Mouse (Mus musculus) cerebellum, adult 2 months (tissue): Measurements from ENCODE around the gene Tlr12. TPM values are rescaled to one million over a fixed set of nuclear protein-coding genes. Genes with fewer than 3 reads are reported as not detected.
"Not testable (repeated sequence)": the region's sequence is repeated elsewhere in the genome, so short reads cannot be mapped to it uniquely, and the experiment has no call there.

Source experiments
- DNase-seq, 2 experiments: peaks; one replicate each; pipeline ENCODE4 v3.0.0; 2021
- H3K27ac ChIP-seq: fragments of 200-500 bp; 2 replicates; pipeline ENCODE4 v1.5.1; 2012; ENCODE audit warnings: low read length, control low read depth, inconsistent platforms; ENCODE audit not compliant: insufficient read depth
- H3K27me3 ChIP-seq: fragments of 200-500 bp; 2 replicates; pipeline ENCODE4 v1.6.1; 2012; ENCODE audit warnings: inconsistent platforms, mild to moderate bottlenecking, low read length, moderate library complexity; ENCODE audit not compliant: control insufficient read depth, insufficient read depth
- H3K4me1 ChIP-seq: fragments of 200-500 bp; 2 replicates; pipeline ENCODE4 v1.6.1; 2011; ENCODE audit warnings: low read length; ENCODE audit not compliant: control insufficient read depth, insufficient read depth
- H3K4me3 ChIP-seq: fragments of 200-500 bp; replicated peaks from 2 replicates; pipeline ENCODE3; 2011; ENCODE audit warnings: mild to moderate bottlenecking, low read depth, low read length, control low read depth; ENCODE audit not compliant: insufficient read depth
- CTCF ChIP-seq: fragments of 200-500 bp; IDR thresholded peaks from 2 replicates; pipeline ENCODE4 v1.5.1; 2011; ENCODE audit warnings: low read depth, mild to moderate bottlenecking, control low read depth, low read length, moderate library complexity, borderline replicate concordance; ENCODE audit not compliant: insufficient read depth
- POLR2A ChIP-seq: fragments of 200-500 bp; IDR thresholded peaks from 2 replicates; pipeline ENCODE4 v1.6.1; 2011; ENCODE audit warnings: low read length, control low read depth, borderline replicate concordance; ENCODE audit not compliant: insufficient read depth
- WGBS: fragments of 180-500 bp; shearing (Covaris S2); methylation state at CpG from one replicate; pipeline ENCODE4 v1.1.7; 2018; 5-methylcytosine and 5-hydroxymethylcytosine counted together
- polyA plus RNA-seq: library from polyadenylated mRNA; depleted of rRNA; stranded (reverse); fragments of >200 nt; gene quantifications from 2 replicates; pipeline ENCODE4 v1.2.3, GENCODE M21; 2012; rRNA removed

The Tlr12 gene
- polyA plus RNA-seq, result 0.49 and 0.52 TPM in 2 replicates

DNA sequence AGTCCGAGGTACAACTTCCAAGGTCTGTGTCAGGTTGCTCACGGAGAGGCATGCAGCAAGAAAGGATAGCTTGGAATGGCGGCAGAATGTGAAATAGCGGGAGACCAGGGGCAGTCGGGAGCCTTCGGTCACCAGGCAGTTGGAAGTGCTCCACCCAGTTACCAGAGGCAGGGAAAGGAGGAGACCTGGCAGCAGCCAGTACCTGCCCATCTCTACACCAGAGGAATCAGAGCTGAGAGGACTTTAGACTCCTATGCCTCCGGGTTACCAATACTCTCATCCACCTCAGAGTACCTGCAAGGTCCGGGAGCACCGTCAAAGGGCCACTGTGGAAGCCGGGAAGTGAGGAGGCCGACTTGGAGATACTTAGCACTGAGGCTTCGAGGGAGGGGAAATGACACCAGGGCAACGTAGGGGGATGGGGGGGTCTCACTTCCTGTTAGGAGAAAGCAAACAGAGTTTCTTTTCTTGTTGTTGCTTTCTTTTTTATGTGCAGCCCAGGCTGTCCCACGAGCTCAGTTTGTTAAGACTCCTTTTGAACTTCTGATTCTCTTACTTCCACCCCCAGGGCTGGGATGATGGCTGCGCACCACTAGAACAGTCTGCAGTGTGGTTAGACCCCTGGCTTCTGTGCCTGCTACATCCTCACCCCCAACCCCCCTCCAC is at the start of gene Tlr12:
Gene Tlr12 (minus strand): TSS at position 374 of the 666 bp plus-strand sequence.
- Histone ChIP-seq H3K4me1 (no peaks in the 10 kb centered on the region), H3K27me3 (no peaks in the 10 kb centered on the region), H3K4me3 (no peak within 1 kb of the TSS), H3K27ac (no peak within 1 kb of the TSS)
- no peak for TF ChIP-seq POLR2A
- TF ChIP-seq CTCF, result no peak
- DNase-seq, result no peak
- WGBS, result 75% methylated on average over 15 of the region's 15 CpGs

DNA sequence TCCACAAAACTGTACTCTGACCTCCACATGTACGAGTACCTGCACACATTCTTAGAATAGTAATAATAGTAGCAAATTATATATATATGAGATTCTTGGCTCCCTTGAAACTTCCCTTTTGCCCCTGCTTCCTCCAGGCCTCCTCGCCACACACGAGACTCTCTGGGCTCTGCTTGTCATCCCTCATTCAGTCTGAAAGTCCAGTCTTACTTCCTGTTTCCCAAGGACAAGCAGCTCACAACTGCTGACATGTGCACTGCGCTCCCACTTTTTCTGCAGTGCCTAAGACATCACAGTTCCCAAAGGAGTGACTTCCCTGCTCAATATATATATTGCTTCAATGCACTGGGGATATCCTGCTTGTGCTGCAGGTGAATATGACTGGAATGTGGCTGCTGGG is 48.8 kb upstream of the Tlr12 start:
- H3K27me3 ChIP-seq, DNase-seq, H3K27ac ChIP-seq, H3K4me3 ChIP-seq: not testable (repeated sequence)
- 95% methylated on average over 4 of the region's 4 CpGs for WGBS
- H3K4me1 ChIP-seq, result peaks cover 23% of the 10 kb centered on the region

DNA sequence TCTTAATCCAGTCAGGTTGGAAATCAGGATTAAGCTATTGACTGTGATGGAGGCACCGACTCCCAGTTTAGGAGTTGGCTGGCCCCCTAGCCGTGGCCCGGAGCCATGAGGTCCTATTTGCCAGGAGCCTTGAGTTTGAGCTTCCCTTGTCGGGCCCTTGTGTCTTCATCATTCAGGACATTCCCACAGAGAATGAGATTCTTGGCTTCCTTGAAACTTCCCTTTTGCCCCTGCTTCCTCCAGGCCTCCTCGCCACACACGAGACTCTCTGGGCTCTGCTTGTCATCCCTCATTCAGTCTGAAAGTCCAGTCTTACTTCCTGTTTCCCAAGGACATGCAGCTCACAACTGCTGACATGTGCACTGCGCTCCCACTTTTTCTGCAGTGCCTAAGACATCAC is 47.9 kb upstream of the Tlr12 start:
- H3K27me3 ChIP-seq, H3K4me3 ChIP-seq, H3K27ac ChIP-seq: not testable (repeated sequence)
- peaks cover 22% of the 10 kb centered on the region for H3K4me1 ChIP-seq
- 36% methylated on average over 7 of the region's 7 CpGs for WGBS
- DNase-seq, result peak; percentile 40 to 55

DNA sequence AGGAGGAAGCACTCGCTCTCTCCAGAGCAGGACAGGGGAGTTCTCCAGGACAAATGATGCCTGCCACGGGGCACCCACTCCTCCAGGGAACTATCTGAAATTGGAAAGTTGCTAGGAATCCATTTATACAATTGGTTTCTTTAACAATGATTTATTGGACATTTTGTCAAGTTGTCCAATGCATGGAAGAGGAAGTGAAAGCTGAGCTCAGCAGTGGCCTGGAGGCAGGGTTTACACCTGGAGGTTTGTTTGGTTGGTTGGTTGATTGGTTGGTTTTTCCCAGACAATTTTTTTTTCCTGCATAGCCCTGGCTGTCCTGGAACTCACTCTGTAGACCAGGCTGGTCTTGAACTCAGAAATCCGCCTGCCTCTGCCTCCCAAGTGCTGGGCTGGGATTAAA is 45.6 kb upstream of the Tlr12 start:
- 84% methylated on average over 3 of the region's 3 CpGs for WGBS
- H3K27ac ChIP-seq, result no peak overlapping the region
- no peak for DNase-seq
- H3K27me3 ChIP-seq, result no peaks in the 10 kb centered on the region
- TF ChIP-seq CTCF (no peak), POLR2A (no peak)
- H3K4me1 ChIP-seq, result peaks cover 10% of the 10 kb centered on the region; the same call in 1 of the 2 replicates
- H3K4me3 ChIP-seq, result no peak overlapping the region

DNA sequence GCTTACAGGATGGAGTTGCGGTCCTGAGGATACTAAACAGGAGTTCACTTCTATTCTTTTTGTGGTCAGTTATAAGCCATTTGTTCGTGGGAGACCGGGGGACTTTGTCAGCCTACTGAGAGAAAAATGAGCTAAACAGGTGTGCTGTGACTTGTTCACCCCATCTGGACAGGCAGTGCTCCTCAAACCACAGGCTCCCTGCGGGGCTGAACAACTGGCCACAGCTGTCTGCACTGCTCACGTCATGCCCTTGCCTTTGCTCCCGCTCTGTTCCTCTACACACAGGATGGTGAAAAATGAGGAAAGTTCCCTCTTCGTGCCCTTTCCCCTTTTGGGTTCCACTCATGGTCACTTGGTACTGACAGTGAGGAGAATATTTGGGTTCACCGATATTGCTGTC is 42.6 kb upstream of the Tlr12 start:
- WGBS, result 94% methylated on average over 8 of the region's 8 CpGs
- H3K27ac ChIP-seq, result no peak overlapping the region

DNA sequence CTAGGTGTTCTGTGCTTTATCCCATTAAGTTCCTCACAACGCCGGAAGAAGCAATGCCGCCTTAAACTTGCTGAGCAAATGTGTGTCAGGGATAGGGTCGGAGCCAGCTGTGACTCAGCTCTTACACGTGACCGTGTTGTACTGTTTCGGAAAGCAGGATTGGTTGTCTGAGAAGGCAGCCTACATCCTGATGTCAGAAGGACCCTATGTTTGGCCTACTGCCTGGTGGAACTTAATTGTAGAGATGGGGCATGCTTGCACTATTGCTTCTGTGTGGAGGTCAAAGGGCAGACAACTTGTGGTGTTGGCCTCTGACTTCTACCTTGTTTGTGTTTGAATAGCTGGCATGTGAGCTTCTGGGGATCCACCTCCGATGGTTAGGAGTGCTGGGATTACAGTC is 41.8 kb upstream of the Tlr12 start:
- DNase-seq, result no peak
- WGBS, result 93% methylated on average over 8 of the region's 8 CpGs
- Histone ChIP-seq H3K4me3 (no peak overlapping the region), H3K27me3 (no peaks in the 10 kb centered on the region), H3K27ac (no peak overlapping the region), H3K4me1 (peaks cover 15% of the 10 kb centered on the region; the same call in 1 of the 2 replicates)
- TF ChIP-seq CTCF (no peak), POLR2A (no peak)

More for the DNA sequence above, 42.6 kb upstream of the Tlr12 start:
- H3K4me3 ChIP-seq, result no peak overlapping the region
- DNase-seq, result no peak
- peaks cover 18% of the 10 kb centered on the region; the same call in 1 of the 2 replicates for H3K4me1 ChIP-seq
- H3K27me3 ChIP-seq, result no peaks in the 10 kb centered on the region
- no peak for TF ChIP-seq CTCF
- TF ChIP-seq POLR2A, result no peak

DNA sequence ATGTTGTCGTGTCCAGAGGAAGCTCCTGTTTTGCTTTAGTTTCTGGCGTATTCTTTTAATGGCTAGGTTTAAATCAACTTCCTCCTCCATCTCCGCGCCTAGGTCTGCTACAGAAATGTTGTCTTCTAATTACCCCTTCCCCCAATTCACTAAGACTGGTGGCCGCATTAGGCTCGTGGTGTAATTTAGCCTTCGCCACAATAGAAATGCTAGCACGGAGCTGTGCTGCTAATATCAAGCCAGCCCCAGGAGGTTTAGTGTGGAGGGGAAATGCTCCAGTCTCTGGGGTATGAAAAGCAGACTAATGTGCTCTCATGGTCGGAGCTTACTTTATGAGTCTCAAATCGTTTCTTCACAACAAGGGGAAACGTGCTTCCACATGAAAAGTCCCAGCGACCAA is 37.0 kb upstream of the Tlr12 start:
- H3K27ac ChIP-seq, result peak overlapping the region; percentile 87
- peak overlapping the region; percentile 85 for H3K4me3 ChIP-seq
- DNase-seq, result peak in 1 of 2 experiments; percentile 16
- H3K4me1 ChIP-seq, result peaks cover 19% of the 10 kb centered on the region
- H3K27me3 ChIP-seq, result no peaks in the 10 kb centered on the region
- WGBS, result 6% methylated on average over 12 of the region's 12 CpGs
- TF ChIP-seq CTCF (no peak), POLR2A (no peak)

DNA sequence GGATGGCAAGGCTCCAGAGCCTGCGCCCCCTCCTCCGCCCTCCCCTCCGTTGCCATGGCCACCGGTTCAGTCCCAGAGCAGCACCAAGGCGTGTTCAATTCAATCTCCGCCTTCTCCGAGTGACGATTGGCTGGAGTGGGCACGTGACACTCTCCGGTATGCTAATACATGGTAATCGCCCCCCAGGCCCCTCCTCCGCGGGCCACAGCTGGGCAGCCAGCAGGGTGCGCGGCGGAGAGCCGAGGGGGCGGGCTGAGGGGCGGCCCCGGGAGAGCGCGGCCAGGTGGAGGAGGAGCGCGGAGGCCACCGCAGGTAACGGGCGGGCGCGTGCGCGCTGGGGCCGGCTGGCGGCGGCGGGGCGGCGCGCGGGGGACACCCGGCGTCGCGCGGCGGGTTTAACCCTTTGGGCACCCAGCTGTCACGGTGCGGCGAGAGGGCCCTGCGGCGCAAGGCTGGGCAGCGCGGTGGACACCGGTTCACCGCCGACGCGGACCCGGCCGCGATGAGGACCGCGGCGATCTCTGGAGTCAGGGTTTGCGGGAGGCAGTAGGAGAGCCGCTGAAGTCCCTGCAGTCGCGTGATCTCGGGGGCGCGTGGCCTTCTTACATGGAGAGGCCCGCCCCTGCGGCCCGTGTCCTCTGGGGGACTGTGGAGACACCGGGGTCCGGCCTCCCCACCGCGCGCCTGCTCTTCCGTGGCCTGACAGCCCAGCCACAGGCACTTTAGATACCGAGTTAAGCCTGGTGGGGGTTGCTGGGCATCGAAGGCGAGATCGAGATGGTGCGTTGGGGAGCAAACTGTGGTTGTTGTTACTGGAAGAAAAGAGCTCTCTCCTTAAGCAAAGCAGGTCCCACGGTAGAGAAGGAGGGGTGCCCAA is 36.3 kb upstream of the Tlr12 start, which contains the start of gene Phc2:
Gene Phc2 (plus strand): TSS at position 198 of the 877 bp plus-strand sequence.
- TF ChIP-seq CTCF (no peak), POLR2A (0 out of 2 replicates have a peak, but pooled peaks have one; percentile 13)
- peak; percentile 95 to 96 for DNase-seq
- Histone ChIP-seq H3K27ac (peak within 1 kb of the TSS; percentile 87), H3K27me3 (no peaks in the 10 kb centered on the region), H3K4me1 (peaks cover 19% of the 10 kb centered on the region), H3K4me3 (peak within 1 kb of the TSS; percentile 85)
- WGBS, result under 1% methylated on average over 85 of the region's 85 CpGs
